ENCODE assay signal across 10 mouse cellular contexts in genomic region chr1:150759476-150760079, GRCm38 (mm10).
DNase-seq lines count a peak whose midpoint lies in the region; ATAC-seq lines count a peak whose summit lies in the region.
"Had no signal": no experiment of that assay in that cellular context is flagged by ENCODE, and none has a peak within 500 bp of the region (broad histone marks: within the 10 kb centered on the region; RNA-seq: fewer than 3 reads in every experiment).

No protein-coding gene starts in this region.

- H3K4me3 ChIP-seq in kidney, embryonic 15.5 days (replicated peaks), result no peak overlapping the region
- H3K4me3 ChIP-seq: embryonic facial prominence, embryonic 13.5 days; neural tube, embryonic 13.5 days had no signal

- H3K27ac ChIP-seq in kidney, embryonic 15.5 days, result 0 out of 2 replicates have a peak overlapping the region, but pooled peaks have one; percentile 22
- H3K27ac ChIP-seq: embryonic facial prominence, embryonic 13.5 days; neural tube, embryonic 13.5 days had no signal

- no peaks in the 10 kb centered on the region for H3K4me1 ChIP-seq in kidney, embryonic 15.5 days
- H3K4me1 ChIP-seq: neural tube, embryonic 13.5 days had no signal

- no peak overlapping the region for H3K4me2 ChIP-seq in kidney, embryonic 15.5 days
- H3K4me2 ChIP-seq: embryonic facial prominence, embryonic 13.5 days; neural tube, embryonic 13.5 days had no signal

- peak; percentile 10 to 13 for DNase-seq in left cerebral cortex, postnatal 25 days (ENCODE audit: low spot score in 2 of 2)
- DNase-seq in left cerebral cortex, postnatal 4 days, result no peak
- peak; percentile 22 for DNase-seq in gastrocnemius, postnatal 14 days
- no peak for DNase-seq in ovary, adult 18-20 months (ENCODE audit: low spot score)
- DNase-seq in embryo, embryonic 9.5 days (ENCODE audit: extremely low spot score), result no peak

- H3K9me3 ChIP-seq in kidney, embryonic 15.5 days (replicated peaks), result no peaks in the 10 kb centered on the region
- H3K9me3 ChIP-seq: embryonic facial prominence, embryonic 13.5 days; neural tube, embryonic 13.5 days had no signal

- intact Hi-C loops in left cerebral cortex, postnatal 25 days (cut with DNase I), result no loop called here
- intact Hi-C loops in left cerebral cortex, postnatal 4 days (cut with DNase I), result no loop called here
- intact Hi-C loops in gastrocnemius, postnatal 14 days (cut with DNase I; ENCODE audit: low total_unique reads), result no loop called here

- 54% methylated on average over 2 of the region's 2 CpGs for WGBS in kidney, embryonic 15.5 days

- no peak; the same call in 1 of the 2 replicates for ATAC-seq in kidney, embryonic 15.5 days (replicated peaks; ENCODE audit: low FRiP score)
- ATAC-seq in monocyte, adult 5-6 weeks (replicated peaks; ENCODE audit: insufficient number of reproducible peaks, low FRiP score, low TSS enrichment, poor library complexity, severe bottlenecking), result peak; percentile 56; the same call in 1 of the 2 replicates
- ATAC-seq in frontal cortex, adult (ENCODE audit: low TSS enrichment), result no peak

- peaks cover 10% of the 10 kb centered on the region; the same call in 1 of the 2 replicates for H3K36me3 ChIP-seq in kidney, embryonic 15.5 days
- H3K36me3 ChIP-seq: neural tube, embryonic 13.5 days had no signal

- H3K9ac ChIP-seq in kidney, embryonic 15.5 days, result no peak overlapping the region
- H3K9ac ChIP-seq: embryonic facial prominence, embryonic 13.5 days; neural tube, embryonic 13.5 days had no signal

- no peaks in the 10 kb centered on the region for H3K27me3 ChIP-seq in kidney, embryonic 15.5 days
- H3K27me3 ChIP-seq: embryonic facial prominence, embryonic 13.5 days; neural tube, embryonic 13.5 days had no signal

Comparison
In these comparisons a context has a peak if more than half of its experiments do, and no peak if none do; other contexts are left out.
1. DNase-seq: peak in left cerebral cortex, postnatal 25 days (2 of 2) and gastrocnemius, postnatal 14 days (single experiment); none in left cerebral cortex, postnatal 4 days (single experiment), ovary, adult 18-20 months (single experiment) and embryo, embryonic 9.5 days (single experiment).